Mouse (Mus musculus) large intestine, adult 2 months (tissue): ENCODE results near the gene Lypd5. TPM values are rescaled to one million over a fixed set of nuclear protein-coding genes. Genes with fewer than 3 reads are reported as not detected.

ENCODE experiments used
- DNase-seq: peaks from one replicate; pipeline ENCODE4 v3.0.0-alpha.2; 2012; ENCODE audit warnings: low read depth, low spot score
- WGBS: fragments of 180-500 bp; shearing (Covaris S2); methylation state at CpG from one replicate; pipeline ENCODE4 v1.1.7; 2018; 5-methylcytosine and 5-hydroxymethylcytosine counted together
- polyA plus RNA-seq: library from polyadenylated mRNA; depleted of rRNA; stranded (reverse); fragments of >200 nt; gene quantifications from 2 replicates; pipeline ENCODE4 v1.2.3, GENCODE M21; 2012; rRNA removed

The Lypd5 gene
- polyA plus RNA-seq: 0.04 TPM in 1 of 2 replicates, not detected in the other

- no peak for DNase-seq
- 30% methylated on average over 6 of the region's 6 CpGs for whole genome bisulfite sequencing
Observed at GRCm38 (mm10) chr7:24348896-24349295, at the start of gene Lypd5. Gene Lypd5, plus strand, starts transcription at chr7:24349196.

GRCm38 (mm10) chr7:24299823-24300481 lies 49.0 kb upstream of the Lypd5 start:
- DNase-seq: no peak
- 7% methylated on average over 18 of the region's 18 CpGs for WGBS

- 5% methylated on average over 13 of the region's 13 CpGs for WGBS
- DNase-seq: peak; percentile 7
Observed at GRCm38 (mm10) chr7:24300771-24301282, 48.2 kb upstream of the Lypd5 start, which contains the start of gene Zfp61. Gene Zfp61, minus strand, starts transcription at chr7:24301232.

- no peak for DNase-seq
- WGBS: 22% methylated on average over 29 of the region's 29 CpGs
Observed at GRCm38 (mm10) chr7:24315726-24316566, 33.0 kb upstream of the Lypd5 start.

GRCm38 (mm10) chr7:24316567-24317092 lies 32.4 kb upstream of the Lypd5 start, which contains the start of gene Zfp94:
Gene Zfp94, minus strand, starts transcription at chr7:24316666.
- WGBS: under 1% methylated on average over 33 of the region's 33 CpGs

GRCm38 (mm10) chr7:24318942-24319341 lies 30.1 kb upstream of the Lypd5 start:
- DNase-seq: no peak
- 36% methylated on average over 6 of the region's 6 CpGs for WGBS

More at GRCm38 (mm10) chr7:24316567-24317092, 32.4 kb upstream of the Lypd5 start, which contains the start of gene Zfp94:
- DNase-seq: peak; percentile 91

GRCm38 (mm10) chr7:24322593-24322992 lies 26.4 kb upstream of the Lypd5 start:
- no peak for DNase-seq
- 63% methylated on average over 4 of the region's 4 CpGs for WGBS

GRCm38 (mm10) chr7:24325197-24325596 lies 23.8 kb upstream of the Lypd5 start:
- peak; percentile 37 for DNase-seq
- WGBS: 41% methylated on average over 6 of the region's 6 CpGs

- no peak for DNase-seq
Observed at GRCm38 (mm10) chr7:24325675-24326128, 23.3 kb upstream of the Lypd5 start.

GRCm38 (mm10) chr7:24326273-24327135 lies 22.5 kb upstream of the Lypd5 start:
- WGBS: 53% methylated on average over 20 of the region's 20 CpGs
- no peak for DNase-seq

More at GRCm38 (mm10) chr7:24325675-24326128, 23.3 kb upstream of the Lypd5 start:
- 28% methylated on average over 13 of the region's 13 CpGs for WGBS

- WGBS: 55% methylated on average over 14 of the region's 14 CpGs
- no peak for DNase-seq
Observed at GRCm38 (mm10) chr7:24327281-24327975, 21.6 kb upstream of the Lypd5 start.

GRCm38 (mm10) chr7:24333304-24333986 lies 15.6 kb upstream of the Lypd5 start, which contains the start of gene Tescl:
Gene Tescl, minus strand, starts transcription at chr7:24333936.
- DNase-seq: no peak
- WGBS: 36% methylated on average over 49 of the region's 49 CpGs

- peak; percentile 36 for DNase-seq
- 10% methylated on average over 5 of the region's 5 CpGs for WGBS
Observed at GRCm38 (mm10) chr7:24335699-24336309, 13.2 kb upstream of the Lypd5 start.

GRCm38 (mm10) chr7:24338241-24338640 lies 10.8 kb upstream of the Lypd5 start:
- no peak for DNase-seq
- 56% methylated on average over 2 of the region's 2 CpGs for whole genome bisulfite sequencing

GRCm38 (mm10) chr7:24343701-24344272 lies 5.2 kb upstream of the Lypd5 start:
- no peak for DNase-seq
- 76% methylated on average over 7 of the region's 7 CpGs for WGBS

- 72% methylated on average over 5 of the region's 5 CpGs for WGBS
- DNase-seq: no peak
Observed at GRCm38 (mm10) chr7:24346444-24346843, 2.6 kb upstream of the Lypd5 start.

GRCm38 (mm10) chr7:24355646-24356045 lies 6.7 kb downstream of the Lypd5 start:
- WGBS: 70% methylated on average over 6 of the region's 6 CpGs
- no peak for DNase-seq
